Mouse (Mus musculus): ENCODE results near the gene Fam166b. TPM values are rescaled to one million over a fixed set of nuclear protein-coding genes. Genes with fewer than 3 reads are reported as not detected.

Gene Fam166b
- polyA plus RNA-seq, 1 experiment, result not detected

- TF ChIP-seq POLR2A (IDR thresholded peaks at IDR 0.05; ENCODE audit: low read depth, low read length) (no peak), CTCF (IDR thresholded peaks at IDR 0.05; ENCODE audit: extremely low read depth, insufficient read depth, insufficient read length, insufficient replicate concordance) (no peak)
- Histone ChIP-seq H3K27ac (ENCODE audit: insufficient read depth, low read length) (peak overlapping the region; percentile 31; the same call in 1 of the 2 replicates), H3K36me3 (ENCODE audit: control insufficient read depth, insufficient read depth, low read length) (no peaks in the 10 kb centered on the region), H3K4me3 (ENCODE audit: extremely low read depth, insufficient read depth, insufficient read length) (peak overlapping the region; percentile 27; the same call in 1 of the 2 replicates), H3K27me3 (ENCODE audit: control insufficient read depth, insufficient read depth, low read length) (peaks cover 5% of the 10 kb centered on the region; the same call in 1 of the 2 replicates), H3K4me1 (ENCODE audit: control insufficient read depth, insufficient read depth, insufficient read length) (peaks cover 4% of the 10 kb centered on the region; the same call in 1 of the 2 replicates)
- DNase-seq (ENCODE audit: low read depth in 1 of 2, low spot score in 2 of 2), result no peak
- 66% methylated on average over 11 of the region's 11 CpGs for WGBS
Measured at GRCm38 (mm10) chr4:43383246-43384082, 45.5 kb downstream of the Fam166b start.

- TF ChIP-seq POLR2A (IDR thresholded peaks at IDR 0.05; ENCODE audit: low read depth, low read length), result no peak
- TF ChIP-seq CTCF (IDR thresholded peaks at IDR 0.05; ENCODE audit: extremely low read depth, insufficient read depth, insufficient read length, insufficient replicate concordance), result no peak
- 12% methylated on average over 31 of the region's 33 CpGs for WGBS
- no peak for DNase-seq (ENCODE audit: low read depth in 1 of 2, low spot score in 2 of 2)
- Histone ChIP-seq H3K4me3 (ENCODE audit: extremely low read depth, insufficient read depth, insufficient read length) (peak overlapping the region; percentile 51), H3K4me1 (ENCODE audit: control insufficient read depth, insufficient read depth, insufficient read length) (peaks cover 4% of the 10 kb centered on the region; the same call in 1 of the 2 replicates), H3K27me3 (ENCODE audit: control insufficient read depth, insufficient read depth, low read length) (peaks cover 5% of the 10 kb centered on the region; the same call in 1 of the 2 replicates), H3K36me3 (ENCODE audit: control insufficient read depth, insufficient read depth, low read length) (no peaks in the 10 kb centered on the region), H3K27ac (ENCODE audit: insufficient read depth, low read length) (peak overlapping the region; percentile 70; the same call in 1 of the 2 replicates)
Measured at GRCm38 (mm10) chr4:43382155-43383020, 46.5 kb downstream of the Fam166b start.

- TF ChIP-seq POLR2A (IDR thresholded peaks at IDR 0.05; ENCODE audit: low read depth, low read length) (no peak), CTCF (IDR thresholded peaks at IDR 0.05; ENCODE audit: extremely low read depth, insufficient read depth, insufficient read length, insufficient replicate concordance) (no peak)
- peaks cover 5% of the 10 kb centered on the region; the same call in 1 of the 2 replicates for H3K27me3 ChIP-seq (ENCODE audit: control insufficient read depth, insufficient read depth, low read length)
- peak within 1 kb of the TSS; percentile 70 for H3K27ac ChIP-seq (ENCODE audit: insufficient read depth, low read length)
- H3K4me1 ChIP-seq (ENCODE audit: control insufficient read depth, insufficient read depth, insufficient read length), result peaks cover 4% of the 10 kb centered on the region; the same call in 1 of the 2 replicates
- DNase-seq (ENCODE audit: low read depth in 1 of 2, low spot score in 2 of 2), result peak in 1 of 2 experiments; percentile 22
- 1% methylated on average over 60 of the region's 63 CpGs for WGBS
- no peaks in the 10 kb centered on the region for H3K36me3 ChIP-seq (ENCODE audit: control insufficient read depth, insufficient read depth, low read length)
- H3K4me3 ChIP-seq (ENCODE audit: extremely low read depth, insufficient read depth, insufficient read length), result peak within 1 kb of the TSS; percentile 51
Measured at GRCm38 (mm10) chr4:43381408-43382154, 47.4 kb downstream of the Fam166b start, which contains the start of gene Rusc2. Gene Rusc2 (plus strand): TSS chr4:43381979.

- 53% methylated on average over 10 of the region's 10 CpGs for WGBS
Measured at GRCm38 (mm10) chr4:43380951-43381350, 48.0 kb downstream of the Fam166b start.

GRCm38 (mm10) chr4:43379601-43380000 is 49.3 kb downstream of the Fam166b start:
- no peak for DNase-seq (ENCODE audit: low read depth in 1 of 2, low spot score in 2 of 2)
- no peak for TF ChIP-seq POLR2A (IDR thresholded peaks at IDR 0.05; ENCODE audit: low read depth, low read length)
- no peak for TF ChIP-seq CTCF (IDR thresholded peaks at IDR 0.05; ENCODE audit: extremely low read depth, insufficient read depth, insufficient read length, insufficient replicate concordance)
- Histone ChIP-seq H3K27ac (ENCODE audit: insufficient read depth, low read length) (no peak overlapping the region), H3K4me3 (ENCODE audit: extremely low read depth, insufficient read depth, insufficient read length) (no peak overlapping the region), H3K4me1 (ENCODE audit: control insufficient read depth, insufficient read depth, insufficient read length) (peaks cover 4% of the 10 kb centered on the region; the same call in 1 of the 2 replicates), H3K36me3 (ENCODE audit: control insufficient read depth, insufficient read depth, low read length) (no peaks in the 10 kb centered on the region), H3K27me3 (ENCODE audit: control insufficient read depth, insufficient read depth, low read length) (peaks cover 5% of the 10 kb centered on the region; the same call in 1 of the 2 replicates)
- 90% methylated on average over 6 of the region's 6 CpGs for WGBS

More at GRCm38 (mm10) chr4:43380951-43381350, 48.0 kb downstream of the Fam166b start:
- no peak for DNase-seq (ENCODE audit: low read depth in 1 of 2, low spot score in 2 of 2)
- Histone ChIP-seq H3K4me1 (ENCODE audit: control insufficient read depth, insufficient read depth, insufficient read length) (peaks cover 4% of the 10 kb centered on the region; the same call in 1 of the 2 replicates), H3K27me3 (ENCODE audit: control insufficient read depth, insufficient read depth, low read length) (peaks cover 5% of the 10 kb centered on the region; the same call in 1 of the 2 replicates), H3K27ac (ENCODE audit: insufficient read depth, low read length) (no peak overlapping the region), H3K4me3 (ENCODE audit: extremely low read depth, insufficient read depth, insufficient read length) (peak overlapping the region; percentile 51; the same call in 1 of the 2 replicates), H3K36me3 (ENCODE audit: control insufficient read depth, insufficient read depth, low read length) (no peaks in the 10 kb centered on the region)
- TF ChIP-seq POLR2A (IDR thresholded peaks at IDR 0.05; ENCODE audit: low read depth, low read length) (no peak), CTCF (IDR thresholded peaks at IDR 0.05; ENCODE audit: extremely low read depth, insufficient read depth, insufficient read length, insufficient replicate concordance) (no peak)

Other genes starting within 250 kb of the Fam166b start
- 0.06 and 0.07 TPM in 2 replicates for gene Atp8b5, start 162.0 kb downstream of the Fam166b start, polyA plus RNA-seq (2012; rRNA removed)
- gene Rusc2, start 47.2 kb downstream of the Fam166b start, polyA plus RNA-seq (2012; rRNA removed), result 7.4 and 8.5 TPM in 2 replicates
- gene Tesk1, start 12.8 kb upstream of the Fam166b start, polyA plus RNA-seq (2012; rRNA removed), result 49.6 and 64.5 TPM in 2 replicates
- 109 and 140 TPM in 2 replicates for gene Cd72, start 25.5 kb upstream of the Fam166b start, polyA plus RNA-seq (2012; rRNA removed)
- gene Sit1, start 54.6 kb upstream of the Fam166b start, polyA plus RNA-seq (2012; rRNA removed), result 15.3 and 17.1 TPM in 2 replicates
- 85.4 and 191 TPM in 2 replicates for gene Ccdc107, start 63.8 kb upstream of the Fam166b start, polyA plus RNA-seq (2012; rRNA removed)
- gene Arhgef39, start 70.6 kb upstream of the Fam166b start, polyA plus RNA-seq (2012; rRNA removed), result 12.7 and 16.8 TPM in 2 replicates
- 2.0 TPM in 2 replicates for gene Car9, start 77.8 kb upstream of the Fam166b start, polyA plus RNA-seq (2012; rRNA removed)
- 11.8 and 13.8 TPM in 2 replicates for gene Tpm2, start 94.6 kb upstream of the Fam166b start, polyA plus RNA-seq (2012; rRNA removed)
- gene Creb3, start 133.2 kb upstream of the Fam166b start, polyA plus RNA-seq (2012; rRNA removed), result 48.8 and 54.0 TPM in 2 replicates
- gene Tln1, start 133.6 kb upstream of the Fam166b start, polyA plus RNA-seq (2012; rRNA removed), result 163 and 208 TPM in 2 replicates
- 42.4 and 44.3 TPM in 2 replicates for gene Rgp1, start 149.6 kb upstream of the Fam166b start, polyA plus RNA-seq (2012; rRNA removed)
- gene Gba2, start 149.7 kb upstream of the Fam166b start, polyA plus RNA-seq (2012; rRNA removed), result 28.8 and 34.2 TPM in 2 replicates
- gene Msmp, start 155.4 kb upstream of the Fam166b start, polyA plus RNA-seq (2012; rRNA removed), result 0.23 and 0.26 TPM in 2 replicates
- gene Npr2, start 202.8 kb upstream of the Fam166b start, polyA plus RNA-seq (2012; rRNA removed), result 10.2 and 13.6 TPM in 2 replicates
- 0.55 and 0.57 TPM in 2 replicates for gene Spag8, start 224.5 kb upstream of the Fam166b start, polyA plus RNA-seq (2012; rRNA removed)
- gene Hint2, start 227.3 kb upstream of the Fam166b start, polyA plus RNA-seq (2012; rRNA removed), result 23.2 and 26.6 TPM in 2 replicates
- gene Tmem8b, start 239.8 kb upstream of the Fam166b start, polyA plus RNA-seq (2012; rRNA removed), result 3.8 and 4.5 TPM in 2 replicates
- not detected in 2 replicates for gene Fam221b, start 240.0 kb upstream of the Fam166b start, polyA plus RNA-seq (2012; rRNA removed)

Measured in spleen, adult 2 months (tissue).